ENCODE assay signal across 10 mouse cellular contexts in the genomic region with DNA sequence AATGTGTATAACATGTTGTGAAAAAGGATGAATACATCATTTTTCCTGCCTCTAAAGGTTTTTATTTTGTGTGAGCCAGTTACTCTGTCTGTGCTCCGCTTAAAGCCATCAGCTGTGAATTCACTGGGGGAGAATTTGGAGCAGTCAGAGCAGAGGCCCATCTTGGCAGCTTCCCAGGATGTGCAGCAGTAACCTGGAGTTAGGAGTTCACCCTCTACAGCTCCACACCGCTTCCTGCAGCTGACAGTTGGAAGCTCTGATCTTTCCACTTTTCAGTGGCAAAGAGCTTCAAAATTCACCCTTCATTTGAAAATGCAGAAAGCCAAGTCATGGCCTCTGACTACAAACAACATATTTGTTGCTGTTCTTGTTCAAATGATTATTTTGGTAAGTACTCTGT.
DNase-seq lines count a peak whose midpoint lies in the region; ATAC-seq and TF ChIP-seq lines count a peak whose summit lies in the region.
"Had no signal": no experiment of that assay in that cellular context is flagged by ENCODE, and none has a peak within 500 bp of the region (broad histone marks: within the 10 kb centered on the region; RNA-seq: fewer than 3 reads in every experiment).

No protein-coding gene starts in this region.

- no peaks in the 10 kb centered on the region for H3K4me1 ChIP-seq in midbrain, postnatal 0 days (ENCODE audit: insufficient read depth, low read length)
- H3K4me1 ChIP-seq in midbrain, embryonic 10.5 days: peaks cover 10% of the 10 kb centered on the region
- H3K4me1 ChIP-seq in cerebellum, adult 2 months (ENCODE audit: control insufficient read depth, insufficient read depth, low read length): peaks cover 4% of the 10 kb centered on the region; the same call in 1 of the 2 replicates
- H3K4me1 ChIP-seq in heart, embryonic 13.5 days: peaks cover 41% of the 10 kb centered on the region

- H3K27ac ChIP-seq in midbrain, postnatal 0 days (ENCODE audit: low read depth, low read length): no peak overlapping the region
- no peak overlapping the region for H3K27ac ChIP-seq in midbrain, embryonic 10.5 days (replicated peaks)
- no peak overlapping the region for H3K27ac ChIP-seq in cerebellum, adult 2 months (ENCODE audit: insufficient read depth, low read length)
- peak overlapping the region; percentile 26; the same call in 1 of the 2 replicates for H3K27ac ChIP-seq in heart, embryonic 13.5 days (replicated peaks)
- H3K27ac ChIP-seq: liver, embryonic 13.5 days had no signal

- no peaks in the 10 kb centered on the region for H3K27me3 ChIP-seq in midbrain, postnatal 0 days (ENCODE audit: insufficient read depth, low read length)
- H3K27me3 ChIP-seq in midbrain, embryonic 10.5 days (ENCODE audit: low read depth, poor library complexity, severe bottlenecking): no peaks in the 10 kb centered on the region
- H3K27me3 ChIP-seq in cerebellum, adult 2 months (ENCODE audit: control insufficient read depth, insufficient read depth, low read length): no peaks in the 10 kb centered on the region
- no peaks in the 10 kb centered on the region for H3K27me3 ChIP-seq in heart, embryonic 13.5 days (replicated peaks)
- H3K27me3 ChIP-seq: liver, embryonic 13.5 days had no signal

- no peak overlapping the region for H3K4me2 ChIP-seq in midbrain, postnatal 0 days (ENCODE audit: low read depth, low read length, poor library complexity, severe bottlenecking)
- H3K4me2 ChIP-seq in heart, embryonic 13.5 days: no peak overlapping the region
- H3K4me2 ChIP-seq: liver, embryonic 13.5 days had no signal

- H3K9ac ChIP-seq in midbrain, postnatal 0 days (replicated peaks; ENCODE audit: low read length, poor library complexity, severe bottlenecking): no peak overlapping the region
- H3K9ac ChIP-seq in heart, embryonic 13.5 days: no peak overlapping the region
- H3K9ac ChIP-seq: liver, embryonic 13.5 days had no signal

- no peak overlapping the region for H3K4me3 ChIP-seq in midbrain, postnatal 0 days (ENCODE audit: low read depth, low read length)
- H3K4me3 ChIP-seq in midbrain, embryonic 10.5 days: no peak overlapping the region
- H3K4me3 ChIP-seq in cerebellum, adult 2 months (replicated peaks; ENCODE audit: insufficient read depth, low read depth, low read length): no peak overlapping the region
- no peak overlapping the region for H3K4me3 ChIP-seq in heart, embryonic 13.5 days
- H3K4me3 ChIP-seq: erythroblast, embryonic 14.5 days; liver, embryonic 13.5 days had no signal

- no peak for TF ChIP-seq POLR2A in cerebellum, adult 2 months (IDR thresholded peaks at IDR 0.05; ENCODE audit: borderline replicate concordance, insufficient read depth, low read length)

- peak; percentile 61 for DNase-seq in midbrain, postnatal 0 days (ENCODE audit: low spot score)
- no peak for DNase-seq in midbrain, embryonic 10.5 days (ENCODE audit: low spot score)
- peak; percentile 40 to 62 for DNase-seq in cerebellum, adult 2 months
- peak; percentile 27 for DNase-seq in lung, postnatal 14 days
- DNase-seq in T-cell, adult 2 months (ENCODE audit: low spot score): no peak
- no peak for DNase-seq in spleen, postnatal 36 days (ENCODE audit: low spot score in 2 of 2)
- DNase-seq: liver, embryonic 13.5 days had no signal

- TF ChIP-seq CTCF in midbrain, postnatal 0 days (IDR thresholded peaks at IDR 0.05): peak; percentile 17; the same call in 1 of the 2 replicates
- 0 out of 2 replicates have a peak, but pooled peaks have one; percentile 8 for TF ChIP-seq CTCF in cerebellum, adult 2 months (IDR thresholded peaks at IDR 0.05; ENCODE audit: borderline replicate concordance, insufficient read depth, low read depth, low read length)

- WGBS in midbrain, postnatal 0 days: 51% methylated on average over 2 of the region's 2 CpGs
- 87% methylated on average over 2 of the region's 2 CpGs for WGBS in midbrain, embryonic 10.5 days
- WGBS in cerebellum, adult 2 months: 17% methylated on average over 2 of the region's 2 CpGs
- WGBS in heart, embryonic 13.5 days: 13% methylated on average over 2 of the region's 2 CpGs

- ATAC-seq in midbrain, postnatal 0 days (ENCODE audit: low FRiP score): no peak
- no peak for ATAC-seq in heart, embryonic 13.5 days (ENCODE audit: extremely low read depth, insufficient number of reproducible peaks, low FRiP score, low TSS enrichment)
- no peak for ATAC-seq in erythroid progenitor cell, adult 5-6 weeks (replicated peaks; ENCODE audit: low FRiP score, poor library complexity, severe bottlenecking)

- H3K36me3 ChIP-seq in midbrain, postnatal 0 days (ENCODE audit: insufficient read depth, low read length): no peaks in the 10 kb centered on the region
- H3K36me3 ChIP-seq in midbrain, embryonic 10.5 days: no peaks in the 10 kb centered on the region
- no peaks in the 10 kb centered on the region for H3K36me3 ChIP-seq in heart, embryonic 13.5 days
- H3K36me3 ChIP-seq: liver, embryonic 13.5 days had no signal

- no peaks in the 10 kb centered on the region for H3K9me3 ChIP-seq in midbrain, postnatal 0 days (ENCODE audit: low read length)
- H3K9me3 ChIP-seq in midbrain, embryonic 10.5 days (replicated peaks): no peaks in the 10 kb centered on the region
- no peaks in the 10 kb centered on the region for H3K9me3 ChIP-seq in heart, embryonic 13.5 days
- H3K9me3 ChIP-seq: liver, embryonic 13.5 days had no signal

Comparison
In these comparisons a context has a peak if more than half of its experiments do, and no peak if none do; other contexts are left out.
1. DNase-seq: peak in midbrain, postnatal 0 days (single experiment), cerebellum, adult 2 months (2 of 2) and lung, postnatal 14 days (single experiment); none in midbrain, embryonic 10.5 days (single experiment), T-cell, adult 2 months (single experiment) and spleen, postnatal 36 days (0 of 2).